Mouse (Mus musculus) megakaryocyte, adult 5-6 weeks (primary cell): Measurements from ENCODE around the gene Stom. TPM values are rescaled to one million over a fixed set of nuclear protein-coding genes. Genes with fewer than 3 reads are reported as not detected.
A peak's percentile ranks its signal among the peaks of the same experiment; 100 is the strongest.

Experiments
- ATAC-seq: 2 replicates; pipeline ENCODE4 v1.8.0; 2016; ENCODE audit warnings: mild to moderate bottlenecking, inconsistent platforms; ENCODE audit not compliant: poor library complexity, severe bottlenecking
- total RNA-seq, 2 experiments: library from RNA; stranded (forward) in 1 of 2; stranded (reverse) in 1 of 2; fragments of 153-499, 151-499 nt in 1 of 2; fragments of 221-1000, 200-1000 nt in 1 of 2; gene quantifications; 2 replicates each; pipeline versions ENCODE4 v1.2.3 to v1.2.4; 2015 to 2017

Gene Stom
- total RNA-seq, 2 experiments from 2014 or later: 77.7 to 155 TPM

DNA sequence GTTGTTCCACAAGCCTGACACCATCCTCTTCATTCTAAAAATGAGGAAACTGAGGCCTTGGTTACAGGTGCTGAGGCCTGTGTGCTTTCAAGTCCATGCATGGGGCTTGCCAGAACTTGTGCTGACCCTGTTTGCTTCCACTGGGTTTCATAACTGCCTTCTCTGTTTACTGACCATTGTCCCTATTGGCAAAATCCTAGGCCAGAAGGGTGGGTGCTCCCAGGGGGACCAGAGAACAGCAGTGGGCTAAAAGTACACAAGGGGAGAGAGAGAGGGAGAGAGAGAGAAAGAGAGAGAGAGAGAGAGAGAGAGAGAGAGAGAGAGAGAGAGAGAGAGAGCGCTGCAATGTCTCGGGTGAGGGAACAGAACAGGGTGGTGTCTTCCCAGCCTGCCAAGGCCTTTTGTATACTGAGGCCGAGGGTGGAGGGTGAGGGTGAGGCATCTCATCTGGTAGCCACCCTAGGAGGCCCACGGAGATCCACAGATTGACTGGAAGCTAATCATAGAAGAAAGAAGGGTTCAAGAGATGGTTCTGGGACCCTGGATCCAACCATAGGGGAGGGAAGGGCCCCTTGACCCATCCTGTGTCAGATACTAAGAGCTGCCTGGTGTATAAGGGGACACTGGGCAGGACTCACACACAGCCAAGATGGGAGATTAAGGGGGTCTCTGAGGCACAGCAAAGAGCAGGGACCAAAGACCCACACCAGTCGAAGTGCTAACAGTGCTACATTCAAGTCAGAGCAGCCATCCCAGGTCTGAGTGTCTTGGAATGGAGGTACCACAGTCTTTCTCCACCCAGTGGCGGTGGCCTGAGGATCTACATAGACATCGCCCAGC lies 58.2 kb downstream of the Stom start:
- ATAC-seq: no peak

DNA sequence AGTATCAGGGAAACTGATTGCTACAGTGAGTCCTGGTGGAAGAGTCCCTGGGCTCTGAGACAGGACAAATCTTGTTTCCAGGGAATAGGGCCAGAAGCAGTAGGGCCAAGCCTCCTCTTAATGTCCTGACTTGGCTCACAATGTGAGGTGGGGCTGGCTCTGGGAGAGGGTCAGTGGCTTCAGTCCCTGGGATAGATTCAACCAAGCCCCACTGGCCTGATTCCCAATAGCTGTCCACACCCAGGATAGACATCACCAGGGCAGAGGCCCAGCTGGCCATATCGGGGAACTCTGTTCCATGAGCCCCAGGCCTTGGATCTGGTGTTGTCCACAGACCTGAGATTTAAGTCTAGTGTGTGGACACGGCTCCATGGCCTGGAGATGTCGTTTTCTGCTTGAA lies 59.1 kb downstream of the Stom start:
- no peak for ATAC-seq

DNA sequence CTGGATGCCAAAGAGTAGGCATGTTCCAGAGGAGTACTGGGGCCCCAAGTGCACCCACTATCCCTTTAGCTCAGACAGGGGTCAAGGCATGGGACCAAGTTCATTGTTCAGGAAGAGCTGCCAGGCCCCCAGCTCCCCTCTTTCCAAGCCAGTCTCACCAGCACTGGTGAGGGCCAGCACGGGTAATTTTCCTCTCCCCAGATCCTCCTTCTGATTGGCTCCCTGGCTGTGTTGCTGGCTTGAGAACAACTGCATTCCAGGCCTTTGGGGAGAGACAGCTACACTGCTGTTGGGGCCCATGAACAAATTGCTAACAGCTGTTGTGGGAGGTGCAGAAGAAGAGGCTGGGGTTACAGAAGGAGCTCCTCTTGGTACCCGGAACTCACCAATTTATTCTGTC lies 63.2 kb downstream of the Stom start:
- no peak for ATAC-seq

DNA sequence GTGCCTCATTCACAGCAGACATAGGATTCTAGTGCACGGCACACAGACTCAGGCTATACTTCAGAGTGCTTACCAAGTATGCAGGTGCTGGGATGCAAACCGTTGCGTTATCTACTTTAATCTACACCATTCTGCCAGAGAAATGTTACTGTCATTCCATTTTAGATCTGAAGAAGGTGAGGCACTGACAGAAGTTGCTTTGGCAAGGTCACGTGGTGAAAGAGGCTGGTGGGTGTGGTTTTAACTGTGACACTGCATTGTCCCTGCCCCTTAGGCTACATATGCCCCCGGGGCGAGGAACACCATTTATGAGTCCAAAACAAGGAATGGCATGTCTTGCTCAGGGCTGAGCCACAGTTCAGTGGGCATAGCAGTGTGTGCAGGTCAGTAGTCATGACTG lies 63.9 kb downstream of the Stom start:
- ATAC-seq: no peak

DNA sequence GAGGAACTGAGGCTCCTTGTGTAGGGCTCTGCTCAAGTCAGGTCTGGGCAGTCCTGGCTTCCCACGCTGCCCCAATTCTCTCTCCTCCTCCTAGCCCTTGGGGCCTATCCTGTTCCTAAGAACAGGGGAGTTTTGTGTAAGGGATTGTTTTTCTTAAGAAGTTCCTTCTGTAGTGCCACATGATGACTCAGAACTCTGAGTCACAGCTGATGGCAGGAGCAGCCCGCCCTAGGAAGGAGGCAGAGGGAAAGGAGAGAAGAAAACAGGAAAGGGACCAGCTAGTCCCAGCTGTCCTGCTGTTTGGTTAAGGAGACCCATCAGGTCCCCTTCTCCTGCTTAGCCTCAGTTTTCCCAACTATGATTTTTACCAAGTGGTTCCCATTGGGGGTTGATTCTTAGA lies 65.0 kb downstream of the Stom start:
- ATAC-seq: peak; percentile 38; the same call in 1 of the 2 replicates

DNA sequence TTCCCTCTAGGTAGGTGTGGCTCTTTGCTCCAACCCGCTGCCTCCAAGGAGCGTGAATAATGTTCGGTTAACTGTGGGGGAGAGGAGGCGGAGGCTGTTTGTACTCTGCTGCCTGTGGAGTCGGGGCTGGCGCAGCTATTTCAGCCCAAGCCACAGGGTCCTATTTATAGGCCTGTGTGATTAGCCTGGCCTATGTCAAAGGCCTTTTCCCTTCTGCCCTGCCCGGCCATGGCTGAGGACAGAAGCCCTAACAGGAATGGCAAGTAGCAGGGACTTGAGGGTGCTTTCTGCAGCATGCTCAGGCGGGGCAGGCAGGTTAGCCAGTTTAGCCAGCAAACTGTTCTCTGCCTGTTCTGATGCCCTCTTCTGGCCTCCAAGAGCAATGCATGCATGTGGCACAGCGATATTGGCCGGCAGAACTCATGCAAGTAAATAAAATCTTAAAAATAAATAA lies 66.2 kb downstream of the Stom start:
- ATAC-seq: peak; percentile 85

DNA sequence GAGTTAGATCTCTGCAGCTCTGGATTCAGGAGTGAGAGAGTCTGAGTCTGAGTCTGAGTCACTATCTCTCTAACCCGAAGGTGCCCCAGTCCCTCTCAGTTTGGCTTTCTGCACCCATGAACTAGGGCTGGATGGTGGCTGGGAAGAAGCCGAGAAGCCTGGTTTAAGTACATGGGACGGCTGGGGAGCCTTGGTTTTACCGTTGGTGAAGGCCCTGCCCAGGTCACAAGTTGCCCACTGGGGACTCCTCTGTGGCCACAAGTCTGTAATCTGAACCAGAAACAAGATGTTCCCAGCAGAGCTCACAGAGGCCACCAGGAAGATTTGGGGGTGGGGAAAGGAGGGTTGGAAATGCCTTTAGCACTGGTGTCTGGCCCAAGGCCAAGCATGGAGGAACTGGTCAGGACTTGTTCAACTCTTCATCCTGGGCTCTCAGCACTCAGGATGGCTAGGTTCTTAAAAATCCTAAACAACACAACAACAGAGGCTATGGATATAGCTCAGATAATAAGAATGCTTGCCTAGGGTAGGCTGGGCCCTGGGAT lies 67.0 kb downstream of the Stom start:
- ATAC-seq: no peak

DNA sequence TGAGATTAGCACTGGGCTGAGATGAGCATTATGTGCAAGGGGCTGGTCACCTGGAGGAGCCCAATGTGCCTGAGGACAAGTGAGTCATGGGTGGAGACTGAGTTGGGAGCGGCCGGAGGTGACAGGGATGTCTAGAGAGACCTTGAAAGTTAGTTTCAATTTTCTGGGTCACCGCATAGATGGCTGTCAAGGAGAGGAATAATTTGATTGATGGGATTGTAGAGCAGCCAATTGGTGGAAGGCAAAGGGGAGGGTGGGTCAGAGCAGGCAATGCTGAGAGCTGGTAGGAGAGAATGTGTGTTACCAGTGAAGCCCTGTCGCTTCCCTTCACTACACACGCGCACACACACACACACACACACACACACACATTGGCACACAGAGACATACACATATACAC lies 67.6 kb downstream of the Stom start:
- ATAC-seq: no peak

DNA sequence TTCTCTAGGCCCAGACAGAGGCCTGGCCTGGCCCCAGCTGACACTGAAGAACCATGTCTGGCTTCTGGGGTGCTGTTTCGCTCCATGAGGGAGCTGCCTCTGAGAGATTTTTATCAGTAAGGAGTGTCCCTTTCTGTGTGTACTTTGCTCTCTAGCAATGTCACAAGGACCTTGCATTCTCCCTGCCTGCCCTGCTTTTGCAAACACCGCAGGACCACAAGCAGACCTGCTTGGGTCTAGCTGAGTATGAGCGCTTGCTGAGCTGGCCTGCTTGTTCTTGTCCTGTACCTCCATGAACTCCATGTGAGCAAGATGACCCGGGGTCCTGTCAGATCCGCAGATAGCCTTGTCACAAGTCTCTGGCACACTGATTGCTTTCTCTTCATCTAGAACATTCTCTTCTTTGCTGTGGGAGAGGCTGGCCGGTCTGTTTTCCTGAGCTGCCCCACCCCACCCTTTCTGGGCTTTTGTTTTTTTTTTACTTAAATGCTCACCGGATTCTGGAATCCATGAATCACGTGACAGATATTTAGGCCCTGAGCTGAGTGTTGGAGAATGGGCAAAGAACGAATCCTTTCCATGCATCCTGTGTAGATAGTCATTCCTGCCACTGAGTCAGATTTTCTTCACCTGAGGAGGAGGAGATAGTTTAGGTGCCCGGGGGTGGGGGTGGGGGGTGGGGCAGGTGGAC lies 68.8 kb downstream of the Stom start:
- ATAC-seq: no peak

DNA sequence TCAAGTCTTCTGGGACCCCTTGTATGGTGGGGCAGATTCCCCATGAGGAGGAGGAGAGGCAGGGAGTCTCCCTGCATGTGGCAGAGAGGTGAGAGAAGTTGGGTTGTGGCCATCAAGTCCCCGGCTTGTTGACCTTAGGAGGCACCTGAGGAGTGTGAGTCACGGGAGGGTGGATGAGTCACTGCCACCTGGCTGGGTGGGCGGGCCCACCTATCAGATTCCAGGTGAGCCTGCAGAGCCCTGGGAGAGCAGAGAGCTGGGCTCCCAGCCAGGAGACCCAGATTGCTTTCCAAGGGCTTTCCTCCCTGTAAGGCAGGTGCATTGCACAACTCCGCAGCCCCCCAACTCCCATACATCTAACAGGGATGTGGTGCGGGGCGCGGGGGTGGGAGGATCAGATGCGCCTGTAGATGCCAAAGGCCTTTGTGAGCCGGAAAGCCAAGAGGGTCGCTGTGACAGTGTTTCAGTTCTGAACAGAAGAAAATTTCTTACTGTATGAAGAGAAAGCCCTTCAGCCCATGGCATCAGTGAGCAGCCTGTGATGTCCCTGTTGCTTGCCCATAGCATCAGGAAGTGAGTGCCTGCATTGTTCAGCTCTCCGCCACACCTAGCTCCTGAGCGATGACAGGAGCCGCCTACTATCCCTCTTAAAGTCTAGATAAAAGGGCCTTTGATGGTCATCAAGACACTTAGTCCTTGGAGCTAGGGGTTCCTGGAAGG lies 69.5 kb downstream of the Stom start:
- ATAC-seq: no peak

DNA sequence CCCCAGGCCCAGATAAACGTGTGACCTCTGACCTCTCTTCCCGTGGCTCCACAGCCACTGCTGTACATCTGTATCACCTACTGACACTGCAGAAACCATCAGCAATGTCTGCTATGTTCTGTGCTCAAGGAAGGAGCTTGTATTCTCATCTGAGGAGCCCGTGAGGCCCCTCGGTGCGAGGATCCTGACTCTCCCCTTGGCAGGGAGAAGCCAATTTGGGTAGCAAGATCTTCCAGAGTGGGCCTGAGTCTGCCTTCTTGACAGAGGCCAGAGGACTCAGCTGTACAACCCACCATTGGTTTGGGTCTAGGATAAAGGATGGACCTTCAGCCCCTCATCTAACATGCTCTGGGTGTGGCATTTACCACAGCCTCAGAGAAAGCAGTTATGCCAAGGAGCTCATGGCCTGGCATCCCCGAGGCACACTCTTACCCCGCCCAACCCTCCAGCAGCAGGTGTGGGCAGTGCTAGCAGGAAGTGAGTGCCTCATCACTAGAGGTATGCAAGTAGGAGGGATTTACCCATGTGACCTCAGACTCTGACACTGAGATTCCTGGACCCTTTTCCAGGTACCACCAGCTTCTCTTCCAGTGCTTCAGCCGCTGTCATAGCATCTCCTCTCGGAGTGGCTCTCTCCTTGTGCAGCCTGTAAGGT lies 70.4 kb downstream of the Stom start:
- no peak for ATAC-seq

DNA sequence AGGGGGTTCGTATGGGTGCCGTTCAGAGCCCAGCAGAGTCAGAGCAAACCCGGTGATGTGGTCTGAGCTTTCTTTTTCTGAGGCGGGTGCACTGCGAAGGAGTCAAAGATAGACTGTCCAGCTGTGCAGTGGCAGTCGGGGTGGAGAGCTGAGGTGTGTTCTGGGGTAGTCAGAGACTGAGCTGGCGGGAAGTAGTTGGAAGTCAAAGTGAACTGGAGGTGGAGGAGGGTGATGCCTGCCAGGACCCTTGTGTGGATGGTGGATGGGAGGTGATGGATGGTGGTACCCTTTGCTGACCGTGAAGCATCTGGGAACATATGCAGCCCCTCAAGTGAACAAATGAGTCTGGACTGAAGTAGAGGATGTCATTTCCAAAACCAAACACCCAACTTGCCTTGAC lies 71.0 kb downstream of the Stom start:
- no peak for ATAC-seq

DNA sequence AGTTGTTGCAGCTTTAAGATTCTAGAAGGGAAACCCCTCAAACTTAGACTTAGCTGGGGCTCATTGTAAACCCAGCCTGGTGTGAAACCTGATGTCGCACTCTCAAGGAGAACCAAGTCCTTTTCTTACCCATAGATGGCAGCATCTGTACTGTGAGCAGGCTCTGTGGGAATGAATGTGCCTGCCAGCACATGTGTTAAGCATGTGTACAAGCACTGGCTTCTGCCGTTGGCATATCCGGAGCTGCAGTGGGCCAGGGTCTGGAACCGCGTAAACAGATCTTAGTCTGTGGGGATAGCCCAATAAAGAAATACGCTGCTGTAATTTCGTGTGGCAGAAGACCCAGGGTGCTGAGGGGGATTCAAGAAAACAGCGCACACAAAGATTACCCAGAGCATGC lies 71.5 kb downstream of the Stom start:
- ATAC-seq: peak; percentile 64

DNA sequence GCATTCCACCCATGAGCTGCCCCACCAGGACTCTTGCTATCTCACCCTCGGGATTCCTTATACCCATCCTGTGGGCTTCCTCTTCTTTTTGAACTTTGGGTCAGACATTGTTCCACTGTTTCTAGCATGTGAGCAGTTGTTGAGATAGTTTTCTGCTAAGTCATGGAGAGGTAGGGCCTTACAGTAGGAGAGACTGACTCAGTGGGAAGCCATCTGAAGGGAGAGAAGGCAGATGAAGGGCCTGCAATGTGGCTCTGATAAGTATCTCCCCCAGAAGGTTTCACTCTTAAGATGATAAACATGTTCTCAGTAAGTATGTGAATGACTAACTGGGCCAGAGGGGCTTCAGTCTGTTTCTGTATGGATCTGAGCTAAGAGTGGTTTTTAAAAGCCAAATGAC lies 72.7 kb downstream of the Stom start:
- no peak for ATAC-seq

Other genes with a start within 250 kb of the Stom start
- gene AI182371, start 235.4 kb downstream of the Stom start, total RNA-seq (2015): 1.3 and 1.4 TPM in 2 replicates
- gene AI182371, start 235.4 kb downstream of the Stom start, total RNA-seq (2017): 1.4 and 1.7 TPM in 2 replicates
- 101 and 115 TPM in 2 replicates for gene Cntrl, start 227.5 kb downstream of the Stom start, total RNA-seq (2015)
- gene Cntrl, start 227.5 kb downstream of the Stom start, total RNA-seq (2017): 131 and 137 TPM in 2 replicates
- gene Rab14, start 135.9 kb downstream of the Stom start, total RNA-seq (2015): 153 and 167 TPM in 2 replicates
- gene Rab14, start 135.9 kb downstream of the Stom start, total RNA-seq (2017): 134 and 137 TPM in 2 replicates
- 54.1 and 69.6 TPM in 2 replicates for gene Gsn, start 80.6 kb downstream of the Stom start, total RNA-seq (2015)
- gene Gsn, start 80.6 kb downstream of the Stom start, total RNA-seq (2017): 90.9 and 98.1 TPM in 2 replicates
- not detected in 2 replicates for gene 4930568D16Rik, start 30.8 kb upstream of the Stom start, total RNA-seq (2015)
- not detected in 2 replicates for gene 4930568D16Rik, start 30.8 kb upstream of the Stom start, total RNA-seq (2017)
- not detected in 2 replicates for gene 4930402F06Rik, start 60.2 kb upstream of the Stom start, total RNA-seq (2015)
- gene 4930402F06Rik, start 60.2 kb upstream of the Stom start, total RNA-seq (2017): not detected in 2 replicates
- 41.7 and 51.1 TPM in 2 replicates for gene Ggta1, start 126.3 kb upstream of the Stom start, total RNA-seq (2015)
- 68.3 and 71.2 TPM in 2 replicates for gene Ggta1, start 126.3 kb upstream of the Stom start, total RNA-seq (2017)
- 3.7 and 4.9 TPM in 2 replicates for gene Dab2ip, start 221.3 kb upstream of the Stom start, total RNA-seq (2015)
- 2.1 and 2.7 TPM in 2 replicates for gene Dab2ip, start 221.3 kb upstream of the Stom start, total RNA-seq (2017)